Mouse (Mus musculus) liver, embryonic 16.5 days (tissue): ENCODE measurements at regions not wholly inside any gene's neighbourhood (a gene's known extent, or its start where the extent isn't known, plus 50 kb on each side); places are given as distances from the start of the nearest gene placed in this dataset.

Experiments
- ATAC-seq: fragments of 200-750 bp; cut with Nextera tagmentation; 2 replicates; pipeline ENCODE4 v1.8.0; 2017; ENCODE audit warnings: low read depth, mild to moderate bottlenecking, moderate number of reproducible peaks, moderate library complexity
- H3K27ac ChIP-seq: fragments of 300-500 bp; sonication (generic); 2 replicates; pipeline ENCODE4 v1.5.1; 2014; ENCODE audit warnings: mild to moderate bottlenecking, low read length
- H3K27me3 ChIP-seq: fragments of 300-500 bp; sonication (generic); 2 replicates; pipeline ENCODE4 v1.6.1; 2014; ENCODE audit warnings: low read depth, low read length, mixed read lengths; ENCODE audit not compliant: control insufficient read depth, insufficient read depth
- H3K36me3 ChIP-seq: fragments of 300-500 bp; sonication (generic); 2 replicates; pipeline ENCODE4 v1.6.1; 2014; ENCODE audit warnings: mild to moderate bottlenecking; ENCODE audit not compliant: control insufficient read depth, insufficient read depth
- H3K4me1 ChIP-seq: fragments of 300-500 bp; sonication (generic); 2 replicates; pipeline ENCODE4 v1.6.1; 2014; ENCODE audit warnings: low read depth, low read length, mixed read lengths; ENCODE audit not compliant: control insufficient read depth
- H3K4me2 ChIP-seq: fragments of 300-500 bp; sonication (generic); 2 replicates; pipeline ENCODE4 v1.6.1; 2014; ENCODE audit warnings: low read depth, low read length, mixed read lengths
- H3K4me3 ChIP-seq: fragments of 300-500 bp; sonication (generic); 2 replicates; pipeline ENCODE4 v1.5.1; 2014; ENCODE audit warnings: low read depth, mild to moderate bottlenecking, low read length
- H3K9ac ChIP-seq: fragments of 300-500 bp; sonication (generic); 2 replicates; pipeline ENCODE4 v1.6.1; 2014; ENCODE audit warnings: low read depth, low read length
- H3K9me3 ChIP-seq: fragments of 300-500 bp; sonication (generic); replicated peaks from 2 replicates; pipeline ENCODE4 v1.6.1; 2016; ENCODE audit warnings: low read length; ENCODE audit not compliant: control insufficient read depth
- WGBS: fragments of 180-500 bp; shearing (Covaris S2); extraction: QIAGEN DNeasy Blood & Tissue Kit; methylation state at CpG from one replicate; pipeline ENCODE4 v1.1.7; 2014; ENCODE audit not compliant: insufficient replicate concordance; 5-methylcytosine and 5-hydroxymethylcytosine counted together

GRCm38 (mm10) chr15:93656713-93657112 is 61.0 kb upstream of the Prickle1 start:
- WGBS = 60% methylated on average over 6 of the region's 6 CpGs
- H3K27ac ChIP-seq = no peak overlapping the region
- no peak overlapping the region for H3K4me2 ChIP-seq
- no peaks in the 10 kb centered on the region for H3K9me3 ChIP-seq
- no peaks in the 10 kb centered on the region for H3K36me3 ChIP-seq
- no peak overlapping the region for H3K9ac ChIP-seq
- no peaks in the 10 kb centered on the region for H3K4me1 ChIP-seq
- H3K27me3 ChIP-seq = no peaks in the 10 kb centered on the region
- no peak for ATAC-seq
- no peak overlapping the region for H3K4me3 ChIP-seq

- Histone ChIP-seq H3K9me3 (no peaks in the 10 kb centered on the region), H3K27ac (no peak overlapping the region), H3K4me3 (no peak overlapping the region), H3K27me3 (no peaks in the 10 kb centered on the region), H3K36me3 (no peaks in the 10 kb centered on the region), H3K4me2 (no peak overlapping the region), H3K4me1 (no peaks in the 10 kb centered on the region), H3K9ac (no peak overlapping the region)
- no peak for ATAC-seq
- WGBS = 48% methylated on average over 6 of the region's 6 CpGs
These were observed 60.1 kb upstream of the Prickle1 start for GRCm38 (mm10) chr15:93655743-93656142.

DNA sequence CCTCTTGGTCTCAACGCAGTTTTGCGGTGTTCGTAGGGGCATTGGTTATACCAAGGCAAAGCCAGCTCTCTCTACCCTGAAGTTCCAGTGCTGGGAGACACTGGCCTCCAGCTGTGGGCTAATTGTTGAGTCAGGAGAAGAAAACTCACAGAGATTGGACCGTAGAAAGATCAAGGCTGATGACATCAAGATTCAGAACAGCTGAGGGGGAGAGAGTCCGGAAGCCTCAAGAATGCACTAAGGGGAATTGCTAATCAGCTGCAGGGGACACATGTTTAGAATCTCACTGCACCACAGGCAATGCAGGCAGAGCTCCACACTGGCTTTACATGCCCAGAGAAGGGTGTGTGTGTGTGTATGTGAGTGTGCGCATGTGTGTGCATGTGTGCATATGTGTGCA is 59.6 kb upstream of the Prickle1 start:
- Histone ChIP-seq H3K9me3 (no peaks in the 10 kb centered on the region), H3K36me3 (no peaks in the 10 kb centered on the region), H3K27ac (no peak overlapping the region), H3K4me2 (no peak overlapping the region), H3K9ac (no peak overlapping the region), H3K4me3 (no peak overlapping the region), H3K4me1 (peaks cover 1% of the 10 kb centered on the region; the same call in 1 of the 2 replicates), H3K27me3 (no peaks in the 10 kb centered on the region)
- ATAC-seq = no peak
- WGBS = 76% methylated on average over 6 of the region's 6 CpGs

GRCm38 (mm10) chr15:93653378-93653777 is 57.7 kb upstream of the Prickle1 start:
- Histone ChIP-seq H3K27ac (no peak overlapping the region), H3K4me2 (no peak overlapping the region), H3K36me3 (no peaks in the 10 kb centered on the region), H3K9ac (no peak overlapping the region), H3K4me3 (no peak overlapping the region), H3K27me3 (no peaks in the 10 kb centered on the region), H3K9me3 (no peaks in the 10 kb centered on the region), H3K4me1 (peaks cover 3% of the 10 kb centered on the region; the same call in 1 of the 2 replicates)
- 44% methylated on average over 1 of the region's 1 CpGs for WGBS
- no peak for ATAC-seq

- H3K4me1 ChIP-seq = peaks cover 3% of the 10 kb centered on the region; the same call in 1 of the 2 replicates
- H3K27ac ChIP-seq = no peak overlapping the region
- H3K27me3 ChIP-seq = no peaks in the 10 kb centered on the region
- no peak overlapping the region for H3K4me2 ChIP-seq
- H3K36me3 ChIP-seq = no peaks in the 10 kb centered on the region
- 48% methylated on average over 14 of the region's 14 CpGs for WGBS
- ATAC-seq = no peak
- no peaks in the 10 kb centered on the region for H3K9me3 ChIP-seq
- H3K4me3 ChIP-seq = no peak overlapping the region
- H3K9ac ChIP-seq = no peak overlapping the region
These were observed 55.5 kb upstream of the Prickle1 start for GRCm38 (mm10) chr15:93650981-93651757.

GRCm38 (mm10) chr15:93650009-93650522 is 54.4 kb upstream of the Prickle1 start:
- Histone ChIP-seq H3K4me1 (peaks cover 3% of the 10 kb centered on the region; the same call in 1 of the 2 replicates), H3K4me3 (no peak overlapping the region), H3K36me3 (no peaks in the 10 kb centered on the region), H3K9me3 (no peaks in the 10 kb centered on the region), H3K27me3 (no peaks in the 10 kb centered on the region), H3K27ac (no peak overlapping the region), H3K9ac (no peak overlapping the region), H3K4me2 (no peak overlapping the region)
- peak; percentile 75 for ATAC-seq
- WGBS = 38% methylated on average over 2 of the region's 2 CpGs

DNA sequence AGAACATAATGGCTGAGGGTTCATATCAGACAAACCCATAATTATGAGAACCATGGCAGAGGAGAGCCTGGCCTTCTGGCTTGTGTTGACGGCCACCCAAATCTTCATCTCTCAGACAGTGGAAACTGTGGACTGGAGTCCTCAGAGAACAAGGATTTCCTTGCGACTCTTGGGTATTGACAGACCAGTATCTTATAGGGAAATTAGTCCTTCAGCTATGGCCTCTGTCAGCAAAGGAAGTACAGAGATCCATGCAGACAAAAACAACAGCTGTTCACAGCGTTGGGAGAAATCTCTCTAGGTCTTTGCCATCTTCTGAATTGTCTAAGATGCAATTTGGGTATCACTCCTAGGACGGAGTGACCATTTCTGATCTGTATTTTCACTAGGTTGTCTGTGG is 53.0 kb upstream of the Prickle1 start:
- no peaks in the 10 kb centered on the region for H3K27me3 ChIP-seq
- H3K4me2 ChIP-seq = no peak overlapping the region
- H3K36me3 ChIP-seq = no peaks in the 10 kb centered on the region
- no peak overlapping the region for H3K4me3 ChIP-seq
- ATAC-seq = no peak
- no peak overlapping the region for H3K27ac ChIP-seq
- H3K4me1 ChIP-seq = peaks cover 3% of the 10 kb centered on the region; the same call in 1 of the 2 replicates
- 53% methylated on average over 4 of the region's 4 CpGs for WGBS
- H3K9me3 ChIP-seq = no peaks in the 10 kb centered on the region
- H3K9ac ChIP-seq = no peak overlapping the region

- H3K27ac ChIP-seq = no peak overlapping the region
- no peak overlapping the region for H3K9ac ChIP-seq
- no peaks in the 10 kb centered on the region for H3K9me3 ChIP-seq
- 71% methylated on average over 3 of the region's 3 CpGs for WGBS
- ATAC-seq = no peak
- H3K27me3 ChIP-seq = no peaks in the 10 kb centered on the region
- H3K4me2 ChIP-seq = no peak overlapping the region
- H3K4me3 ChIP-seq = no peak overlapping the region
- peaks cover 3% of the 10 kb centered on the region; the same call in 1 of the 2 replicates for H3K4me1 ChIP-seq
- H3K36me3 ChIP-seq = no peaks in the 10 kb centered on the region
These were observed 51.1 kb upstream of the Prickle1 start for GRCm38 (mm10) chr15:93646820-93647219.

GRCm38 (mm10) chr15:93645950-93646349 is 50.3 kb upstream of the Prickle1 start:
- 58% methylated on average over 8 of the region's 8 CpGs for WGBS
- Histone ChIP-seq H3K9me3 (no peaks in the 10 kb centered on the region), H3K36me3 (no peaks in the 10 kb centered on the region), H3K27ac (no peak overlapping the region), H3K9ac (no peak overlapping the region), H3K4me3 (no peak overlapping the region), H3K4me2 (no peak overlapping the region), H3K27me3 (no peaks in the 10 kb centered on the region), H3K4me1 (peaks cover 3% of the 10 kb centered on the region; the same call in 1 of the 2 replicates)
- no peak for ATAC-seq
